Mouse (Mus musculus) midbrain, postnatal 0 days (tissue): ENCODE measurements around the gene Rabep1. TPM values are rescaled to one million over a fixed set of nuclear protein-coding genes. Genes with fewer than 3 reads are reported as not detected.

Experiments used
- ATAC-seq: fragments of 200-750 bp; cut with Nextera tagmentation; 2 replicates; pipeline ENCODE4 v1.8.0; 2017; ENCODE audit warnings: moderate number of reproducible peaks, mild to moderate bottlenecking, moderate TSS enrichment, moderate library complexity; ENCODE audit not compliant: low FRiP score
- DNase-seq: peaks from one replicate; pipeline ENCODE4 v3.0.0-alpha.2; 2015; ENCODE audit warnings: low spot score
- H3K27ac ChIP-seq: fragments of 300-500 bp; sonication (generic); 2 replicates; pipeline ENCODE4 v1.5.1; 2014; ENCODE audit warnings: low read depth, mild to moderate bottlenecking, low read length, mixed read lengths
- H3K27me3 ChIP-seq: fragments of 300-500 bp; sonication (generic); 2 replicates; pipeline ENCODE4 v1.6.1; 2014; ENCODE audit warnings: low read length, control low read depth, mixed read lengths; ENCODE audit not compliant: insufficient read depth
- H3K36me3 ChIP-seq: fragments of 300-500 bp; sonication (generic); 2 replicates; pipeline ENCODE4 v1.6.1; 2014; ENCODE audit warnings: low read length, control low read depth, mixed read lengths; ENCODE audit not compliant: insufficient read depth
- H3K4me1 ChIP-seq: fragments of 300-500 bp; sonication (generic); 2 replicates; pipeline ENCODE4 v1.6.1; 2014; ENCODE audit warnings: mild to moderate bottlenecking, control low read depth, antibody characterized with exemption, low read length, mixed read lengths; ENCODE audit not compliant: insufficient read depth
- H3K4me2 ChIP-seq: fragments of 300-500 bp; sonication (generic); 2 replicates; pipeline ENCODE4 v1.6.1; 2014; ENCODE audit warnings: low read depth, mild to moderate bottlenecking, low read length, mixed read lengths; ENCODE audit not compliant: poor library complexity, severe bottlenecking
- H3K4me3 ChIP-seq: fragments of 300-500 bp; sonication (generic); 2 replicates; pipeline ENCODE4 v1.5.1; 2014; ENCODE audit warnings: low read depth, mild to moderate bottlenecking, low read length, moderate library complexity
- H3K9ac ChIP-seq: fragments of 300-500 bp; sonication (generic); replicated peaks from 2 replicates; pipeline ENCODE4 v1.6.1; 2014; ENCODE audit warnings: mild to moderate bottlenecking, low read length, moderate library complexity, mixed read lengths; ENCODE audit not compliant: poor library complexity, severe bottlenecking
- H3K9me3 ChIP-seq: fragments of 300-500 bp; sonication (generic); 2 replicates; pipeline ENCODE4 v1.6.1; 2016; ENCODE audit warnings: low read length, control low read depth
- CTCF ChIP-seq: IDR thresholded peaks from 2 replicates; pipeline ENCODE4 v1.5.1; 2016; ENCODE audit warnings: antibody characterized with exemption, mild to moderate bottlenecking
- WGBS: fragments of 180-500 bp; shearing (Covaris S2); extraction: QIAGEN DNeasy Blood & Tissue Kit; methylation state at CpG from one replicate; pipeline ENCODE4 v1.1.7; 2014; 5-methylcytosine and 5-hydroxymethylcytosine counted together
- polyA plus RNA-seq: library from polyadenylated mRNA; unstranded; fragments of >200 nt; fragmentation: Nextera tagmentation; extraction: Ambion mirVana; gene quantifications from 2 replicates; pipeline ENCODE4 v1.2.1, GENCODE M21; 2015
- total RNA-seq: library from RNA; depleted of rRNA; stranded (reverse); fragments of >200 nt; gene quantifications from 2 replicates; pipeline ENCODE4 v1.2.3, GENCODE M21; 2014

The Rabep1 gene
- total and polyA plus RNA-seq, 2 experiments from 2014 or later, result 66.4 to 116 TPM

GRCm38 (mm10) chr11:70944935-70945817 is 100.6 kb downstream of the Rabep1 start:
- WGBS, result 94% methylated on average over 4 of the region's 4 CpGs

GRCm38 (mm10) chr11:70954711-70955110 is 110.1 kb downstream of the Rabep1 start:
- DNase-seq, result no peak
- peaks cover 54% of the 10 kb centered on the region for H3K36me3 ChIP-seq
- no peaks in the 10 kb centered on the region for H3K4me1 ChIP-seq
- no peak overlapping the region for H3K9ac ChIP-seq
- no peak overlapping the region for H3K27ac ChIP-seq
- WGBS, result 87% methylated on average over 4 of the region's 4 CpGs
- no peak for TF ChIP-seq CTCF
- H3K9me3 ChIP-seq, result no peaks in the 10 kb centered on the region
- no peak for ATAC-seq
- H3K4me2 ChIP-seq, result no peak overlapping the region
- H3K4me3 ChIP-seq, result no peak overlapping the region
- H3K27me3 ChIP-seq, result no peaks in the 10 kb centered on the region

More at GRCm38 (mm10) chr11:70944935-70945817, 100.6 kb downstream of the Rabep1 start:
- ATAC-seq (no peak), DNase-seq (no peak)
- no peak for TF ChIP-seq CTCF
- H3K9ac ChIP-seq, result no peak overlapping the region
- no peaks in the 10 kb centered on the region for H3K27me3 ChIP-seq
- no peaks in the 10 kb centered on the region for H3K4me1 ChIP-seq
- H3K9me3 ChIP-seq, result no peaks in the 10 kb centered on the region
- H3K4me2 ChIP-seq, result no peak overlapping the region
- H3K4me3 ChIP-seq, result no peak overlapping the region
- peaks cover 60% of the 10 kb centered on the region for H3K36me3 ChIP-seq
- H3K27ac ChIP-seq, result no peak overlapping the region

GRCm38 (mm10) chr11:70960786-70961554 is 116.4 kb downstream of the Rabep1 start:
- TF ChIP-seq CTCF, result no peak
- peaks cover 63% of the 10 kb centered on the region for H3K36me3 ChIP-seq
- 91% methylated on average over 5 of the region's 5 CpGs for WGBS

GRCm38 (mm10) chr11:70964222-70964907 is 119.8 kb downstream of the Rabep1 start:
- H3K4me2 ChIP-seq, result no peak overlapping the region
- H3K9me3 ChIP-seq, result no peaks in the 10 kb centered on the region
- H3K36me3 ChIP-seq, result peaks cover 42% of the 10 kb centered on the region
- 82% methylated on average over 4 of the region's 4 CpGs for WGBS
- no peaks in the 10 kb centered on the region for H3K27me3 ChIP-seq
- TF ChIP-seq CTCF, result no peak
- H3K9ac ChIP-seq, result no peak overlapping the region
- ATAC-seq (no peak), DNase-seq (no peak)
- H3K4me1 ChIP-seq, result no peaks in the 10 kb centered on the region; the same call in 1 of the 2 replicates
- no peak overlapping the region for H3K4me3 ChIP-seq
- H3K27ac ChIP-seq, result no peak overlapping the region

More at GRCm38 (mm10) chr11:70960786-70961554, 116.4 kb downstream of the Rabep1 start:
- Histone ChIP-seq H3K27ac (no peak overlapping the region), H3K9me3 (no peaks in the 10 kb centered on the region), H3K4me2 (no peak overlapping the region), H3K9ac (no peak overlapping the region), H3K4me3 (no peak overlapping the region), H3K27me3 (no peaks in the 10 kb centered on the region), H3K4me1 (no peaks in the 10 kb centered on the region)
- ATAC-seq (no peak), DNase-seq (no peak)

GRCm38 (mm10) chr11:70969271-70969794 is 124.8 kb downstream of the Rabep1 start:
- Histone ChIP-seq H3K4me2 (peak overlapping the region; percentile 73), H3K27ac (peak overlapping the region; percentile 91), H3K36me3 (peaks cover 24% of the 10 kb centered on the region), H3K9ac (peak overlapping the region; percentile 93), H3K9me3 (no peaks in the 10 kb centered on the region), H3K27me3 (no peaks in the 10 kb centered on the region), H3K4me1 (no peaks in the 10 kb centered on the region; the same call in 1 of the 2 replicates), H3K4me3 (peak overlapping the region; percentile 96)
- TF ChIP-seq CTCF, result no peak
- WGBS, result under 1% methylated on average over 25 of the region's 25 CpGs
- peak; percentile 18; the same call in 1 of the 2 replicates for ATAC-seq
- peak; percentile 32 for DNase-seq
